Mouse (Mus musculus): ENCODE results near the gene Klk6.

DNA sequence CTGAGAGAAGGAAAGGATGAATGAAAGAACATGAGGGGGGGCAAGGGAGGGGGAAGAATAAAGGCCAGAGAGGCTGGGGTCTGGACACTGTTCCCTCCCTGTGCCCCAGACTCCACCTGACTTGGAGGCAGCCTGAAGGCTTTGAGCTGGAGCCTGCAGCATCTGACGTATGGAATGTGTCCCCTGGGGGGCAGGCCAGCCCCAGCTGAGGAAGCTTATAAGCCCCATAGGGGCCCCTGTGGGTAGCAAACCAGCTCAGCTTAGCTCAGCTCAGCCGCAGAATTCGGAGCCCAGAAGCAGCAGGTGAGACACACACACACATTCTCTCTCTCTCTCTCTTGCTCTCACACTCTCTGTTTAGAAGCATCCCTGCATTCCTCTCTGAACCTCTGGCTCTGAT, 56.6 kb downstream of the Klk6 start, which contains the start of gene Klk4:
- TF ChIP-seq CTCF (IDR thresholded peaks at IDR 0.05; ENCODE audit: low read depth, low read length) (no peak), POLR2A (IDR thresholded peaks at IDR 0.05; ENCODE audit: extremely low read depth, insufficient read depth, low read length) (no peak)
